Mouse (Mus musculus) liver, embryonic 11.5 days (tissue): ENCODE results near the gene Tmem202. TPM values are rescaled to one million over a fixed set of nuclear protein-coding genes. Genes with fewer than 3 reads are reported as not detected.

Source experiments
- ATAC-seq: fragments of 200-750 bp; cut with Nextera tagmentation; replicated peaks from 2 replicates; pipeline ENCODE4 v1.8.0; 2017; ENCODE audit warnings: moderate number of reproducible peaks, mild to moderate bottlenecking, moderate TSS enrichment, moderate library complexity; ENCODE audit not compliant: low FRiP score
- DNase-seq: peaks from one replicate; pipeline ENCODE4 v3.0.0-alpha.2; 2017; ENCODE audit warnings: low spot score
- H3K27ac ChIP-seq: fragments of 300-500 bp; sonication (generic); 2 replicates; pipeline ENCODE4 v1.5.1; 2014; ENCODE audit warnings: mild to moderate bottlenecking, low read depth, low read length, control low read depth
- H3K27me3 ChIP-seq: fragments of 300-500 bp; sonication (generic); replicated peaks from 2 replicates; pipeline ENCODE4 v1.6.1; 2014; ENCODE audit warnings: low read length, mixed read lengths; ENCODE audit not compliant: control insufficient read depth, insufficient read depth
- H3K36me3 ChIP-seq: fragments of 300-500 bp; sonication (generic); 2 replicates; pipeline ENCODE4 v1.6.1; 2014; ENCODE audit warnings: mild to moderate bottlenecking, low read length, moderate library complexity, mixed read lengths; ENCODE audit not compliant: control insufficient read depth, insufficient read depth
- H3K4me1 ChIP-seq: fragments of 300-500 bp; sonication (generic); replicated peaks from 2 replicates; pipeline ENCODE4 v1.6.1; 2014; ENCODE audit warnings: low read length, mixed read lengths; ENCODE audit not compliant: control insufficient read depth, insufficient read depth
- H3K4me2 ChIP-seq: fragments of 300-500 bp; sonication (generic); 2 replicates; pipeline ENCODE4 v1.6.1; 2014; ENCODE audit warnings: mild to moderate bottlenecking, control low read depth, moderate library complexity
- H3K4me3 ChIP-seq: fragments of 300-500 bp; sonication (generic); 2 replicates; pipeline ENCODE4 v1.5.1; 2014; ENCODE audit warnings: low read depth, low read length, control low read depth
- H3K9ac ChIP-seq: fragments of 300-500 bp; sonication (generic); 2 replicates; pipeline ENCODE4 v1.6.1; 2014; ENCODE audit warnings: low read depth, low read length, control low read depth
- H3K9me3 ChIP-seq: fragments of 300-500 bp; sonication (generic); 2 replicates; pipeline ENCODE4 v1.6.1; 2016; ENCODE audit warnings: low read length, inconsistent platforms, mixed read lengths; ENCODE audit not compliant: control insufficient read depth
- WGBS: fragments of 180-500 bp; shearing (Covaris S2); extraction: QIAGEN DNeasy Blood & Tissue Kit; methylation state at CpG from one replicate; pipeline ENCODE4 v1.1.7; 2014; 5-methylcytosine and 5-hydroxymethylcytosine counted together
- polyA plus RNA-seq: library from polyadenylated mRNA; unstranded; fragments of >200 nt; fragmentation: Nextera tagmentation; extraction: Ambion mirVana; gene quantifications from 2 replicates; pipeline ENCODE4 v1.2.1, GENCODE M21; 2014

The Tmem202 gene
- polyA plus RNA-seq, 1 experiment from 2014 or later: 0.22 TPM

DNA sequence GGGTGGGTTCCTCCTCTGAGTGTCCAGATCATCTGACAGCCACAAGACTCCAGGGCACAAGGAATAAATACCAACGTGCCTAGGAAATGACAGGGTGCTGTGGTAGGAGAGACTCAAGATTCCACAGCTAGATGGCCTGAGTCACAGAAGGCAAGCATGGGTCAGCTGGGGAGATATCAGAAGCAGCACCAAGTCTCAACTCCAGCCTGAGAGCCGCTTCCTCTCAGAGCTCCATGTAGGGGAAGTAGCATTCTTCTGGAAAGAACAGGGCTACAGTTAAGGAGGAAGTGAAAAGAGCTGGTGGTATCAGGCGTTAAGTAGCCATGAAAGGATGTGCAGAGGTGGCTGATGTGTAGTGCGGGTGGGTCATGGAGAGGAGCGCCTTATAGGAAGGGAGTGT is 5.1 kb upstream of the Tmem202 start:
- Histone ChIP-seq H3K9me3 (no peaks in the 10 kb centered on the region), H3K27ac (no peak overlapping the region), H3K4me2 (no peak overlapping the region), H3K4me3 (no peak overlapping the region), H3K9ac (no peak overlapping the region), H3K36me3 (0 out of 2 replicates have a peak, but pooled peaks cover 2% of the 10 kb centered on the region), H3K4me1 (peaks cover 11% of the 10 kb centered on the region), H3K27me3 (no peaks in the 10 kb centered on the region)
- 48% methylated on average over 5 of the region's 5 CpGs for WGBS
- DNase-seq (no peak), ATAC-seq (no peak; the same call in 1 of the 2 replicates)

DNA sequence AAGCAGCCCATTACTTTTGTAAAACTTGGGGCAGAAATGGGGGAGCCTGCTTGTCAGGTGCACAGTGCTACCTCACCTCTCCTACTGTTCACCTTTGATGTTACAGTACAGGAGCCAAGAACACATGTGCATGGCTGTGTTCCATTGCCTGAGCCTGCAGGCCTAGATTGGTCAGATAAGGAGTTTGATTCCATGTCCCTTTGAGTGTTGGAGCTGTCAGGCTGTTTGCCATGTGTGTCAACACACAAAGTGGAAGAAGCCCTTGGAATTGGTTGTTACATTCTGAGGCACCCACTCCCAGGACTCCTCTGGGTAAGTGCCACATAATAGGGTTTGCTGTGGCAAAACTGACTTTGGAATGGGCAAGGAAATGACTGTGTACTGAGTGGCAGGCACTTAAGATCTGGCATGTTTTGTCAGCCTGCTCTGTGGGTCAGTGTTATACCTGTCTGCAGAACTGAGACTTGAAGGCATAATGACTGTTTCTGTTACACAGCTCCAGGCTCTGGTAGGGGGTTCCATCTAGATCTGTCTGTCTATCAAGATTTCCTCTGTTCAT is 3.2 kb upstream of the Tmem202 start:
- H3K4me3 ChIP-seq: no peak overlapping the region

DNA sequence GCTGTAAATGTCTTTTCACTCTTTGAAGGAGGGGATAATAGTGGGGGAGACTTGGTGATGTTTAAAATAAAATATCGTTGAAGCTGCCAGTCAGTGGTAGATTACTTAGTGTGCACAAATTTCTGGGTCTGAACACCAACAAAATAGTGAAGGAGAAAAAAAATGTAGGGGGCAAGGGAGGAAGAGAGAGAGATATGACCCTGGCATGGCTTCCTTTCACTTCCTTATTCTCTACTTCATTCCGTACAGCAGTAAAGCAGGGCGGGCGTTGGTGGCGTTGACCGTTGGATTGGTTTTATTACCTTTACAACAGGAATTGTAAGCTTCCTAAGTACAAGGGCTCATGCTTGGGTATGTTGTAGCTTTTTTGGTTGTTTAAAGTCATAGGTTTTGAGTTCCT is 2.0 kb upstream of the Tmem202 start:
- no peak for ATAC-seq
- no peaks in the 10 kb centered on the region for H3K9me3 ChIP-seq
- H3K27ac ChIP-seq: no peak overlapping the region
- H3K27me3 ChIP-seq: no peaks in the 10 kb centered on the region
- peak overlapping the region; percentile 87 for H3K4me2 ChIP-seq
- H3K4me3 ChIP-seq: 0 out of 2 replicates have a peak overlapping the region, but pooled peaks have one; percentile 4
- H3K9ac ChIP-seq: no peak overlapping the region
- no peak for DNase-seq
- 68% methylated on average over 6 of the region's 6 CpGs for WGBS
- H3K36me3 ChIP-seq: 0 out of 2 replicates have a peak, but pooled peaks cover under 1% of the 10 kb centered on the region
- H3K4me1 ChIP-seq: peaks cover 11% of the 10 kb centered on the region

More for the DNA sequence above, 3.2 kb upstream of the Tmem202 start:
- Histone ChIP-seq H3K27ac (no peak overlapping the region; the same call in 1 of the 2 replicates), H3K27me3 (no peaks in the 10 kb centered on the region), H3K9ac (no peak overlapping the region), H3K4me2 (peak overlapping the region; percentile 29; the same call in 1 of the 2 replicates), H3K36me3 (0 out of 2 replicates have a peak, but pooled peaks cover 2% of the 10 kb centered on the region), H3K9me3 (no peaks in the 10 kb centered on the region), H3K4me1 (peaks cover 11% of the 10 kb centered on the region)
- ATAC-seq: no peak
- DNase-seq: no peak

DNA sequence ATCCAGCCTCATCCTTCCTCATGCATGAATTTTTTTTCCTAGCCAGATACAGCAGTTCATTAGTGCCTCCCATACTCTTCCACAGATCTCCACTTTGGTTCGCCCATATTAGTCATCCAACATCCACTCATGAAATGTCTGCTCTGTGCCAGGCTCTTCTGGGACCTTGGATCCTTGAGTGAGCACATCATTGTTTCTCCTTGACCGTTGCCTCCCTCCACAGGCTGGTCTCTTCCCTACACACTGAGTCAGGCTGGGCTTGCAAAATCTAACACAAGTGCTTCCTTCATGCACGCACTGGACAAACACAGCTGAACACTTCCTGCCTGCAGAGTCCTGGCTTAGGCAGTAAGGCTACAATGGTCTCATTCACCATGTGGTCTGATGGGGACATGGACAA is 2.0 kb downstream of the Tmem202 start:
- H3K4me2 ChIP-seq: no peak overlapping the region
- ATAC-seq (no peak), DNase-seq (no peak)
- no peaks in the 10 kb centered on the region for H3K9me3 ChIP-seq
- no peak overlapping the region for H3K27ac ChIP-seq
- H3K27me3 ChIP-seq: no peaks in the 10 kb centered on the region
- no peaks in the 10 kb centered on the region for H3K36me3 ChIP-seq
- peaks cover 11% of the 10 kb centered on the region for H3K4me1 ChIP-seq
- H3K4me3 ChIP-seq: no peak overlapping the region
- WGBS: 70% methylated on average over 3 of the region's 3 CpGs
- H3K9ac ChIP-seq: no peak overlapping the region

DNA sequence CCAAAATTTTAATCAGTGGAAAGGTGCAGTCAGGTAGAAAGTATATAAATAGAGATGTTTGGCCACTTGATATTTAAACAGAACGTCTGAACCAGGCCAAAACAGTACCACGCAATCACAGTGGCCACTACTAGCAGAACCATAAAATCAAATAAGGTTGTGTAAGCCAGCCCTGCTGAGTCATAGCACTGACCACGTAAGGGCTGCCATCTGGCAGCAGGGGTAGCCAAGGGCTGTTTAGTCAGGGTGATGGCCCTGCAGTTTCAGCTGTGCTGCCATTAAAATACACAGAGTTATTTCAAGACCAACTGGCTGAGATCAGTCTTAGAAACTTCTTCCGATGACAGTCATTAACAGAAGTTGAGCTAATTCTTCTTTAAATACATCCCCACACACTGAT is 5.8 kb downstream of the Tmem202 start:
- H3K36me3 ChIP-seq: no peaks in the 10 kb centered on the region
- H3K9ac ChIP-seq: no peak overlapping the region
- 61% methylated on average over 4 of the region's 4 CpGs for WGBS
- H3K4me2 ChIP-seq: no peak overlapping the region
- no peak for DNase-seq
- no peak overlapping the region for H3K27ac ChIP-seq
- no peaks in the 10 kb centered on the region for H3K9me3 ChIP-seq
- H3K4me1 ChIP-seq: no peaks in the 10 kb centered on the region; the same call in 1 of the 2 replicates
- ATAC-seq: no peak
- H3K27me3 ChIP-seq: no peaks in the 10 kb centered on the region
- no peak overlapping the region for H3K4me3 ChIP-seq

DNA sequence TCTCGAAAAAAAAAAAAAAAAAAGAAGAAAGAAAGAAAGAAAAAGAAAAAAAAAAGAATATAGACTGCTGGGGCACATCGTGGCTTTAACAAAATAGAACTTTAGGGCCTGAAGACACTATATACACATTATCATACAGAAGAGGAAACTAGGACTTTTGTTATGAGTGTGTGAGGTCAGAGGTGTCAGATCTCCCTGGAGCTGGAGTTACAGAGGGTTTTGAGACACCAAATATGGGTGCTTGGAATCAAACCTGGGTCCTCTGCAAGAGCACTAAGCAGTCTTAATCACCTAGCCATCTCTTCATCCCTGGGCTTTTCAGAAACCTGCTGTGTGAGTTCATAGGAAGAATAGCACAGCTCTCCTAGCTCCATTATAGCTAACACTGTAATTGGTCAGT is 6.2 kb downstream of the Tmem202 start:
- Histone ChIP-seq H3K4me3 (no peak overlapping the region), H3K36me3 (no peaks in the 10 kb centered on the region), H3K4me1 (no peaks in the 10 kb centered on the region; the same call in 1 of the 2 replicates), H3K27ac (no peak overlapping the region), H3K4me2 (no peak overlapping the region), H3K9ac (no peak overlapping the region), H3K9me3 (no peaks in the 10 kb centered on the region), H3K27me3 (no peaks in the 10 kb centered on the region)
- 70% methylated on average over 2 of the region's 2 CpGs for WGBS
- DNase-seq (no peak), ATAC-seq (no peak)

DNA sequence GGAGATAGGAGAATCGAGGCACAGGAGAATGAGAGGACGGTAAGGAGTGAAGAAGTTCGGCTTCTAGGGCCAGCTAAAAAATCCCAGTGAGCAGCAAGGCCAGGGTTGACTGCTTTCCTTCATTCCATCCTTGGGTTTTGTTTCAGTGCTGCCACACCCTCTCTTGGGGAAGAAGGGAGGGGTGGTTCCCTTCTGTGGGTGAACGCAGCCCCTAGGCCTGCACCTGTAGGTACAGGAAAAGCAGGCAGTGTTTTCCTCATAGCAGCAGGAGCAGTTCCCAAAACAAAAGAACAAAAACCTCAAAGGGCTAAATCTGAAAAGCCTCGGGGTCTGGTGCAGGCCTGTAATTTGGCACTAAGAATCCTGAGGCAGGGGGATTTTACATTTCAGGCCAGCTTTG is 8.0 kb downstream of the Tmem202 start:
- 62% methylated on average over 5 of the region's 5 CpGs for WGBS
- no peaks in the 10 kb centered on the region for H3K9me3 ChIP-seq
- H3K27ac ChIP-seq: no peak overlapping the region
- H3K4me3 ChIP-seq: no peak overlapping the region
- no peak overlapping the region for H3K4me2 ChIP-seq
- DNase-seq: no peak
- H3K9ac ChIP-seq: no peak overlapping the region
- no peaks in the 10 kb centered on the region for H3K27me3 ChIP-seq
- no peaks in the 10 kb centered on the region; the same call in 1 of the 2 replicates for H3K4me1 ChIP-seq
- no peak for ATAC-seq
- no peaks in the 10 kb centered on the region for H3K36me3 ChIP-seq

DNA sequence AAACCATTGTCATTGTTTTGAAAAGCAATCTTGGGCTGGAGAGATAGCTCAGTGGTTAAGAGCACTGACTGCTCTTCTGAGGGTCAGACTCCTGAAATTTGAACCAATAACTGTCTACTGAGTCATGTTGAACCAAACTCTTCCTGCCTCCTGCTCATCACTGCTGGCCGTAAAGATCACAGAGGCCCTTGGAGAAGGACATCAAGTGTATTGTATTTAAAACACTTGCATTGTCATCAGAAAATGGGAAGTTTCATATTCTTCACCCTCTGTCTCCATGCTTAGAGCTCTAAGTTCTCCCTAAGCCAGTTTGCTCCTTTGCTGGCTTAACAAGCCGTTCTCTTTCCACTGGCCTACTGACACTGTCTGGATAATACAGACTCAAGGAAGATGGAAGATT is 11.4 kb downstream of the Tmem202 start:
- Histone ChIP-seq H3K9ac (no peak overlapping the region), H3K27ac (no peak overlapping the region), H3K27me3 (no peaks in the 10 kb centered on the region), H3K4me1 (no peaks in the 10 kb centered on the region), H3K36me3 (no peaks in the 10 kb centered on the region), H3K4me3 (no peak overlapping the region), H3K9me3 (no peaks in the 10 kb centered on the region), H3K4me2 (no peak overlapping the region)
- no peak for ATAC-seq
- WGBS: 80% methylated on average over 2 of the region's 2 CpGs
- DNase-seq: no peak

DNA sequence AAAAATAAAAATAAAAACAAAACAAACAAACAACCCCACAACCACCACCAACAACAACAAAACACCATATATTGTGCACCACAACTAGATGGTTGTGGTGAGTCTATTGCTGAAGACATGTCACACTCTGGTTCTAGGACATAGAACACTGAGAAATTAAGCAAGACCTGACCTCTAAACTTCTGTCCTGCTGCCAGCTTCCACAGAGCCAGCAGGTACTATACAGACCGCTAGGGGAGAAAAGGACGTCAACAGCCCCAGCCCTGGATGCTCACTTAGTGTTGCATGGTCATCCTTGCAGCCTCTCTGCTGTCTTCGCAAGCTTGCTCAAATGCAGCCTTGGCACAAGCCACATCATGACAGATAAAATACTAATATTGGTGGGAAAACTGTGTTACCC is 12.1 kb downstream of the Tmem202 start:
- no peak overlapping the region for H3K9ac ChIP-seq
- no peak overlapping the region for H3K4me2 ChIP-seq
- peaks cover 5% of the 10 kb centered on the region; the same call in 1 of the 2 replicates for H3K4me1 ChIP-seq
- DNase-seq: no peak
- no peaks in the 10 kb centered on the region for H3K27me3 ChIP-seq
- WGBS: 85% methylated on average over 3 of the region's 3 CpGs
- no peak overlapping the region for H3K4me3 ChIP-seq
- no peaks in the 10 kb centered on the region for H3K36me3 ChIP-seq
- no peaks in the 10 kb centered on the region for H3K9me3 ChIP-seq
- no peak for ATAC-seq
- no peak overlapping the region for H3K27ac ChIP-seq
